Mouse (Mus musculus) cortical plate, adult 2 months (tissue): ENCODE data around the gene Syt14.

Experiments
- CTCF ChIP-seq: fragments of 200-500 bp; IDR thresholded peaks from 2 replicates; pipeline ENCODE4 v1.5.1; 2011; ENCODE audit warnings: mild to moderate bottlenecking, control low read depth, low read length; ENCODE audit not compliant: insufficient read depth; ENCODE audit errors: extremely low read depth
- POLR2A ChIP-seq: fragments of 200-500 bp; IDR thresholded peaks from 2 replicates; pipeline ENCODE4 v1.6.1; 2011; ENCODE audit warnings: mild to moderate bottlenecking, low read length, control low read depth; ENCODE audit not compliant: insufficient read depth; ENCODE audit errors: extremely low read depth

GRCm38 (mm10) chr1:193059596-193059995 is 24.0 kb upstream of the Syt14 start:
- no peak for TF ChIP-seq POLR2A
- no peak for TF ChIP-seq CTCF
